Mouse (Mus musculus) forebrain, postnatal 0 days (tissue): ENCODE results near the gene Arglu1. TPM values are rescaled to one million over a fixed set of nuclear protein-coding genes. Genes with fewer than 3 reads are reported as not detected.

Experiments
- ATAC-seq: fragments of 200-750 bp; cut with Nextera tagmentation; 2 replicates; pipeline ENCODE4 v1.8.0; 2017; ENCODE audit warnings: mild to moderate bottlenecking, moderate library complexity
- DNase-seq: peaks from one replicate; pipeline ENCODE4 v3.0.0-alpha.2; 2015
- H3K27ac ChIP-seq: fragments of 300-500 bp; sonication (generic); 2 replicates; pipeline ENCODE4 v1.5.1; 2014; ENCODE audit warnings: low read depth, mild to moderate bottlenecking, antibody characterized with exemption, low read length, moderate library complexity, mixed read lengths
- H3K27me3 ChIP-seq: fragments of 300-500 bp; sonication (generic); 2 replicates; pipeline ENCODE4 v1.6.1; 2014; ENCODE audit warnings: mild to moderate bottlenecking, low read length, mixed read lengths; ENCODE audit not compliant: insufficient read depth
- H3K36me3 ChIP-seq: fragments of 300-500 bp; sonication (generic); 2 replicates; pipeline ENCODE4 v1.6.1; 2014; ENCODE audit warnings: mild to moderate bottlenecking, moderate library complexity; ENCODE audit not compliant: insufficient read depth
- H3K4me1 ChIP-seq: fragments of 300-500 bp; sonication (generic); 2 replicates; pipeline ENCODE4 v1.6.1; 2014; ENCODE audit warnings: antibody characterized with exemption; ENCODE audit not compliant: insufficient read depth
- H3K4me2 ChIP-seq: fragments of 300-500 bp; sonication (generic); 2 replicates; pipeline ENCODE4 v1.6.1; 2014; ENCODE audit warnings: low read depth, mild to moderate bottlenecking, moderate library complexity
- H3K4me3 ChIP-seq: fragments of 300-500 bp; sonication (generic); 2 replicates; pipeline ENCODE4 v1.5.1; 2014; ENCODE audit warnings: low read depth, low read length, mixed read lengths
- H3K9ac ChIP-seq: fragments of 300-500 bp; sonication (generic); 2 replicates; pipeline ENCODE4 v1.6.1; 2014; ENCODE audit warnings: mild to moderate bottlenecking
- H3K9me3 ChIP-seq: fragments of 300-500 bp; sonication (generic); 2 replicates; pipeline ENCODE4 v1.6.1; 2016; ENCODE audit warnings: low read length
- CTCF ChIP-seq: sonication (generic); IDR thresholded peaks from 2 replicates; pipeline ENCODE4 v1.5.1; 2016; ENCODE audit warnings: antibody characterized with exemption, control low read depth, low read depth
- WGBS: fragments of 180-500 bp; shearing (Covaris S2); extraction: QIAGEN DNeasy Blood & Tissue Kit; methylation state at CpG from one replicate; pipeline ENCODE4 v1.1.7; 2014; 5-methylcytosine and 5-hydroxymethylcytosine counted together
- polyA plus RNA-seq: library from polyadenylated mRNA; unstranded; fragments of >200 nt; fragmentation: Nextera tagmentation; extraction: Ambion mirVana; gene quantifications from 2 replicates; pipeline ENCODE4 v1.2.1, GENCODE M21; 2015
- total RNA-seq: library from RNA; depleted of rRNA; stranded (reverse); fragments of >200 nt; gene quantifications from 2 replicates; pipeline ENCODE4 v1.2.3, GENCODE M21; 2014

Gene Arglu1
- total and polyA plus RNA-seq, 2 experiments from 2014 or later, result 143 to 154 TPM

- Histone ChIP-seq H3K9ac (no peak overlapping the region), H3K9me3 (no peaks in the 10 kb centered on the region), H3K4me2 (no peak overlapping the region), H3K27me3 (no peaks in the 10 kb centered on the region), H3K4me3 (no peak overlapping the region), H3K27ac (no peak overlapping the region), H3K36me3 (0 out of 2 replicates have a peak, but pooled peaks cover under 1% of the 10 kb centered on the region), H3K4me1 (peaks cover 43% of the 10 kb centered on the region)
- ATAC-seq, result no peak
- no peak for DNase-seq
- WGBS, result 49% methylated on average over 11 of the region's 11 CpGs
- TF ChIP-seq CTCF, result no peak
These were observed 46.0 kb downstream of the Arglu1 start for GRCm38 (mm10) chr8:8644160-8644915.

- no peak overlapping the region for H3K4me3 ChIP-seq
- H3K27me3 ChIP-seq, result no peaks in the 10 kb centered on the region
- peak overlapping the region; percentile 8; the same call in 1 of the 2 replicates for H3K4me2 ChIP-seq
- H3K27ac ChIP-seq, result peak overlapping the region; percentile 22; the same call in 1 of the 2 replicates
- H3K36me3 ChIP-seq, result no peaks in the 10 kb centered on the region
- ATAC-seq (peak; percentile 64; the same call in 1 of the 2 replicates), DNase-seq (no peak)
- H3K9me3 ChIP-seq, result no peaks in the 10 kb centered on the region
- 12% methylated on average over 4 of the region's 4 CpGs for WGBS
- H3K4me1 ChIP-seq, result peaks cover 26% of the 10 kb centered on the region; the same call in 1 of the 2 replicates
- H3K9ac ChIP-seq, result no peak overlapping the region
- TF ChIP-seq CTCF, result no peak
These were observed 50.1 kb downstream of the Arglu1 start for GRCm38 (mm10) chr8:8640264-8640588.

- TF ChIP-seq CTCF, result no peak
- 17% methylated on average over 8 of the region's 8 CpGs for WGBS
- Histone ChIP-seq H3K36me3 (no peaks in the 10 kb centered on the region), H3K27ac (peak overlapping the region; percentile 40; the same call in 1 of the 2 replicates), H3K27me3 (no peaks in the 10 kb centered on the region), H3K9ac (no peak overlapping the region), H3K4me3 (no peak overlapping the region), H3K4me1 (peaks cover 22% of the 10 kb centered on the region; the same call in 1 of the 2 replicates), H3K4me2 (peak overlapping the region; percentile 8; the same call in 1 of the 2 replicates), H3K9me3 (no peaks in the 10 kb centered on the region)
- ATAC-seq (peak; percentile 30; the same call in 1 of the 2 replicates), DNase-seq (no peak)
These were observed 50.6 kb downstream of the Arglu1 start for GRCm38 (mm10) chr8:8639569-8640263.

- DNase-seq (no peak), ATAC-seq (no peak)
- peaks cover 19% of the 10 kb centered on the region for H3K4me1 ChIP-seq
- H3K27me3 ChIP-seq, result no peaks in the 10 kb centered on the region
- no peak overlapping the region for H3K27ac ChIP-seq
- no peak for TF ChIP-seq CTCF
- no peak overlapping the region for H3K4me3 ChIP-seq
- 73% methylated on average over 7 of the region's 7 CpGs for WGBS
- H3K36me3 ChIP-seq, result no peaks in the 10 kb centered on the region
- no peak overlapping the region for H3K9ac ChIP-seq
- H3K4me2 ChIP-seq, result no peak overlapping the region
- H3K9me3 ChIP-seq, result no peaks in the 10 kb centered on the region
These were observed 58.9 kb downstream of the Arglu1 start for GRCm38 (mm10) chr8:8631394-8631793.

GRCm38 (mm10) chr8:8624017-8624416 is 66.3 kb downstream of the Arglu1 start:
- no peak for ATAC-seq
- Histone ChIP-seq H3K27me3 (no peaks in the 10 kb centered on the region), H3K9ac (no peak overlapping the region), H3K4me1 (peaks cover 41% of the 10 kb centered on the region), H3K4me2 (no peak overlapping the region), H3K9me3 (no peaks in the 10 kb centered on the region), H3K27ac (peak overlapping the region; percentile 42; the same call in 1 of the 2 replicates), H3K4me3 (no peak overlapping the region), H3K36me3 (peaks cover 20% of the 10 kb centered on the region)
- DNase-seq, result no peak
- TF ChIP-seq CTCF, result no peak
- 52% methylated on average over 7 of the region's 7 CpGs for WGBS

- no peak for DNase-seq
- no peak for TF ChIP-seq CTCF
- H3K9me3 ChIP-seq, result no peaks in the 10 kb centered on the region
- peaks cover 41% of the 10 kb centered on the region for H3K4me1 ChIP-seq
- no peak overlapping the region for H3K9ac ChIP-seq
- no peak overlapping the region for H3K4me3 ChIP-seq
- H3K27me3 ChIP-seq, result no peaks in the 10 kb centered on the region
- H3K27ac ChIP-seq, result peak overlapping the region; percentile 84
- WGBS, result 32% methylated on average over 8 of the region's 8 CpGs
- H3K36me3 ChIP-seq, result peaks cover 21% of the 10 kb centered on the region
- no peak for ATAC-seq
- no peak overlapping the region for H3K4me2 ChIP-seq
These were observed 66.8 kb downstream of the Arglu1 start for GRCm38 (mm10) chr8:8623486-8623885.

- TF ChIP-seq CTCF, result no peak
- 0 out of 2 replicates have a peak overlapping the region, but pooled peaks have one; percentile 22 for H3K4me2 ChIP-seq
- peak overlapping the region; percentile 84 for H3K27ac ChIP-seq
- H3K4me3 ChIP-seq, result no peak overlapping the region
- DNase-seq (no peak), ATAC-seq (no peak)
- peaks cover 40% of the 10 kb centered on the region for H3K4me1 ChIP-seq
- WGBS, result 38% methylated on average over 3 of the region's 3 CpGs
- no peaks in the 10 kb centered on the region for H3K9me3 ChIP-seq
- H3K36me3 ChIP-seq, result peaks cover 21% of the 10 kb centered on the region
- no peaks in the 10 kb centered on the region for H3K27me3 ChIP-seq
- H3K9ac ChIP-seq, result no peak overlapping the region
These were observed 67.8 kb downstream of the Arglu1 start for GRCm38 (mm10) chr8:8622476-8622875.
